Mouse (Mus musculus): ENCODE measurements around the gene Retn. TPM values are rescaled to one million over a fixed set of nuclear protein-coding genes. Genes with fewer than 3 reads are reported as not detected.

Retn gene
- polyA plus RNA-seq (2016; fragmentation: Nextera tagmentation; extraction: Ambion mirVana), result 0.43 TPM in 1 of 2 replicates, not detected in the other

GRCm38 (mm10) chr8:3655526-3655925 lies at the start of gene Retn:
TSS of gene Retn (plus strand) at chr8:3655770.
- H3K9me3 ChIP-seq (replicated peaks), result no peaks in the 10 kb centered on the region
- ATAC-seq (ENCODE audit: low FRiP score), result no peak
- H3K27ac ChIP-seq, result no peak within 1 kb of the TSS
- no peak within 1 kb of the TSS for H3K9ac ChIP-seq
- H3K4me1 ChIP-seq, result peaks cover 7% of the 10 kb centered on the region
- H3K36me3 ChIP-seq, result no peaks in the 10 kb centered on the region
- no peaks in the 10 kb centered on the region for H3K27me3 ChIP-seq
- WGBS, result 69% methylated on average over 3 of the region's 3 CpGs
- H3K4me2 ChIP-seq (replicated peaks), result no peak within 1 kb of the TSS
- no peak within 1 kb of the TSS for H3K4me3 ChIP-seq

DNA sequence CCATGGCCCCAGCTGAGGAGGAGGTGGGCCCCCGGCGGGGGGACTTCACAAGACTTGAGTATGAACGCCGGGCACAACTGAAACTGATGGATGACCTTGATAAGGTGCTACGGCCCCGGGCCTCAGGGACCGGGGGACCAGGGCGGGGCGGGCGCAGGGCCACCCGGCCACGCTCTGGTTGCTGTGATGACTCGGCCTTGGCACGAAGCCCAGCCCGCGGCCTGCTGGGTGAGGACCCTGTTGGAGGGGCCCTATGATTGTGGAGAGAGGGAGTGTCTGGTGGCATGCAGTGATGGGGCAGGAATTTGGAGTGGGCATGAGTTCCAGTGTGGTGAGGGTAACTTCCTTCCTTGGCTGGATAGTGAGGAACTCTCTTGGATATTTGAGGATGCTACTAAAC lies 49.0 kb upstream of the Retn start:
- Histone ChIP-seq H3K27me3 (no peaks in the 10 kb centered on the region), H3K27ac (no peak overlapping the region), H3K4me2 (replicated peaks) (no peak overlapping the region), H3K36me3 (peaks cover 97% of the 10 kb centered on the region), H3K9ac (no peak overlapping the region), H3K4me3 (no peak overlapping the region), H3K4me1 (no peaks in the 10 kb centered on the region), H3K9me3 (replicated peaks) (no peaks in the 10 kb centered on the region)
- ATAC-seq (ENCODE audit: low FRiP score), result no peak
- 91% methylated on average over 16 of the region's 16 CpGs for WGBS

- H3K27ac ChIP-seq, result no peak overlapping the region
- 91% methylated on average over 7 of the region's 7 CpGs for WGBS
These were observed 47.7 kb upstream of the Retn start for GRCm38 (mm10) chr8:3607822-3608221.

DNA sequence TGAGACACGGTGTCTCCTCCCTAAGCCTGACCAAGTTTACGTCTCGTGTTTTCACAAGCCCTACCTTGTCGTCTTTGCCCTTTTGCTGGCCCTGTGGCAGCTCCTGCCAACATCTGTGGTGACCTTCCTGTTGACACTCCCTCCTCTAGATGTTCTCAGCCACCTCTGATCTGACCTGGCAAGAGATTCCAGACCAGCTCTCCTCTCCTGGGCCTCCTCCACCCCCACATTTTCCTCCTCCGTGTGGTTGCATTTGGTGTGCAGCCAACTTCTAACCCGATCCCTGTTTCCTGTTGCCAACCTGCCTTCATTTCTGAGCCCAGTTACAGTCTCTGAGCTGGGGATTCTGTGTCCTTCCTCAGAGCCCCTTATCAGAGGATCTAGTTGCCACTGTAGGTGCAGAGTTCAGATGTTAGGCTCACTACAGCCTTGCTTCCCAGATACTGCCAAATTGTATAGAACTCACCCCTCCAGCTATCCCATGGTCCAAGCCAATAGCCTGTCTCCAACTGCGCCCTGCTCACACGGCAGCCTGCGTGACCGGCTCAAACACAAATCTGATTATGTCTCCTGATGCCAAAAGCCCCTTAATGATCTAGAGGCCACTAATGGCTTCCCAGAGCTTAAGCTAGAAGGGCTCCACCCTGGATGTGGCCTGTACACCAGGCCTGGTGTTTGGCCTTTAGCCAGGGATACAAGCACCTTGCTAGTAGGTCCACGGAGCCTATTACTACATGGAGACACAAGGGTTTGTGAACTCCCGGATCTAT lies 46.3 kb upstream of the Retn start:
- no peak overlapping the region for H3K9ac ChIP-seq
- H3K27ac ChIP-seq, result no peak overlapping the region
- no peak for ATAC-seq (ENCODE audit: low FRiP score)
- peaks cover 97% of the 10 kb centered on the region for H3K36me3 ChIP-seq
- H3K4me1 ChIP-seq, result no peaks in the 10 kb centered on the region
- H3K9me3 ChIP-seq (replicated peaks), result no peaks in the 10 kb centered on the region
- WGBS, result 85% methylated on average over 12 of the region's 12 CpGs
- no peak overlapping the region for H3K4me3 ChIP-seq
- no peaks in the 10 kb centered on the region for H3K27me3 ChIP-seq
- no peak overlapping the region for H3K4me2 ChIP-seq (replicated peaks)

More at GRCm38 (mm10) chr8:3607822-3608221, 47.7 kb upstream of the Retn start:
- Histone ChIP-seq H3K4me3 (no peak overlapping the region), H3K36me3 (peaks cover 97% of the 10 kb centered on the region), H3K4me1 (no peaks in the 10 kb centered on the region), H3K9ac (no peak overlapping the region), H3K27me3 (no peaks in the 10 kb centered on the region), H3K9me3 (replicated peaks) (no peaks in the 10 kb centered on the region), H3K4me2 (replicated peaks) (no peak overlapping the region)
- ATAC-seq (ENCODE audit: low FRiP score), result no peak

- Histone ChIP-seq H3K9ac (no peak overlapping the region), H3K36me3 (peaks cover 98% of the 10 kb centered on the region), H3K4me1 (no peaks in the 10 kb centered on the region), H3K4me3 (no peak overlapping the region), H3K4me2 (replicated peaks) (no peak overlapping the region), H3K27ac (no peak overlapping the region), H3K27me3 (no peaks in the 10 kb centered on the region), H3K9me3 (replicated peaks) (no peaks in the 10 kb centered on the region)
- ATAC-seq (ENCODE audit: low FRiP score), result no peak
- 80% methylated on average over 6 of the region's 6 CpGs for WGBS
These were observed 45.8 kb upstream of the Retn start for GRCm38 (mm10) chr8:3609816-3610150.

DNA sequence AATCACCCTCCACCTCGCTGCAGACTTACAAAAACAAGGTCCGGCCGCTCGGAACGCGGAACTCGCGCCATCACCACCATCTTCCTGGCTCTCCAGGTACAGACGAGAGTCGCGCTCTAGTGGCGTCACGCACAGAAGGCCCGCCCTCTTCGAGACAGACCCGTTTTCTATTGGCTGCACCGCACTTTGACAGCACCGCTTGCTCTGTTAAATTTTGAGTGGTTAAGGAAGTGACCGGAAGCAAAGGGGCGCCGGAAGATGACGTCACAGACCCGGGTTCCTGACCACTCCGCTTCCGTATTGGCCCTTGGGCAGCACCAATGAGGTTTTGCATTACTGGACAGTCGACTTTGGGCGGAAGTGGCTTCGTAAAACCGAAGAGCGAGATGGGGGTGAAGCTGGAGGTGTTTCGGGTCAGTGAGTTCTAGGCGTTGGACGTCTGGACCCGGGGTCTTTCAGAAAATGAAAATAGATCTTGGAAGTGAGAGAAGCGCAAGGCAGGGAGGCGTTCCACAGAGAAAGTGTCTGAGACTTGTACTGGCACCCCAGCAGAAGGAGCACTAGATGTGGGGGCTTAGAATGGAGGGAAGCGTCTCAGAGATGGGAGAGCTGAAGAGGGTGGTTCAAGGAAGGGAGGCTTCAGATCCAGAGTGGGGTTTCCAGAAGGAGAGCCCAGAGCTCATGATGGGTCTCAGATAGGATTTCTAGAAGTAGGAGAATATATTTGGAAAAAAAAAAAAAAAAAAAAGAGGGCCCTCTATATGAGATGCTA lies 34.2 kb upstream of the Retn start, which contains the start of the genes Xab2 and Pet100:
Xab2 (minus strand) TSS at position 118 of the 772 bp plus-strand sequence.
Pet100 (plus strand) TSS at position 350 of the 772 bp plus-strand sequence.
- Histone ChIP-seq H3K27me3 (no peaks in the 10 kb centered on the region; the same call in 1 of the 2 replicates), H3K4me3 (peak within 1 kb of the TSS; percentile 88), H3K27ac (no peak within 1 kb of the TSS), H3K4me2 (replicated peaks) (peak within 1 kb of the TSS; percentile 73), H3K9ac (peak within 1 kb of the TSS; percentile 80), H3K9me3 (replicated peaks) (no peaks in the 10 kb centered on the region), H3K36me3 (peaks cover 20% of the 10 kb centered on the region), H3K4me1 (peaks cover 18% of the 10 kb centered on the region)
- ATAC-seq (ENCODE audit: low FRiP score), result peak; percentile 97
- under 1% methylated on average over 37 of the region's 37 CpGs for WGBS

GRCm38 (mm10) chr8:3622119-3622518 lies 33.5 kb upstream of the Retn start:
- Histone ChIP-seq H3K9ac (peak overlapping the region; percentile 59), H3K4me1 (peaks cover 18% of the 10 kb centered on the region), H3K36me3 (peaks cover 14% of the 10 kb centered on the region), H3K27ac (no peak overlapping the region), H3K4me3 (peak overlapping the region; percentile 88), H3K9me3 (replicated peaks) (no peaks in the 10 kb centered on the region), H3K4me2 (replicated peaks) (peak overlapping the region; percentile 64), H3K27me3 (no peaks in the 10 kb centered on the region; the same call in 1 of the 2 replicates)
- ATAC-seq (ENCODE audit: low FRiP score), result no peak
- 66% methylated on average over 8 of the region's 8 CpGs for WGBS

DNA sequence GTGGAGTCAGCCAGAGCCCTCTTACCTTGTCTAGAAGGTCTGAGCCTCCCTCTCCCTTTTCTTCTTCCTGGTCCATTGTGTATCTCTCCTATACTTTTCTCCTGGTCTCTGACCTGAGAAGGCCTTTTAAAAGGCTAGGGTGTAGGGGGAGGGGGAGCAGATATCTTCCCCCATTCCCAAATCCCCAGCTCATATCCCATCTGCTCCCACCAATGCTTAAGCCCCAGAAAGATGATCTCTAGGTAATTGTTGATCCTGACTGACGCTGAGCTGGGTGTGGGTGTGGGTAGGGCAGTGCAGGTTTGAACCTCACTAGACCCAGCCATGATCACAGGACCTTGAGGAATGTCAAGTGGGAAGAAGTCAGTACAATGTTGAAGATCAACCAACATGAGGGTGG lies 30.1 kb upstream of the Retn start, which contains the start of gene Pcp2:
Pcp2 (minus strand) TSS at position 101 of the 400 bp plus-strand sequence.
- Histone ChIP-seq H3K9ac (no peak within 1 kb of the TSS), H3K9me3 (replicated peaks) (no peaks in the 10 kb centered on the region), H3K4me2 (replicated peaks) (no peak within 1 kb of the TSS), H3K27ac (no peak within 1 kb of the TSS), H3K4me3 (no peak within 1 kb of the TSS), H3K36me3 (no peaks in the 10 kb centered on the region), H3K27me3 (peaks cover 16% of the 10 kb centered on the region), H3K4me1 (peaks cover 9% of the 10 kb centered on the region)
- no peak for ATAC-seq (ENCODE audit: low FRiP score)
- WGBS, result 76% methylated on average over 1 of the region's 1 CpGs

GRCm38 (mm10) chr8:3626971-3627370 lies 28.6 kb upstream of the Retn start:
- WGBS, result 62% methylated on average over 5 of the region's 5 CpGs

GRCm38 (mm10) chr8:3628014-3628413 lies 27.6 kb upstream of the Retn start:
- Histone ChIP-seq H3K36me3 (no peaks in the 10 kb centered on the region), H3K9ac (no peak overlapping the region), H3K9me3 (replicated peaks) (no peaks in the 10 kb centered on the region), H3K4me2 (replicated peaks) (no peak overlapping the region), H3K4me1 (peaks cover 7% of the 10 kb centered on the region; the same call in 1 of the 2 replicates), H3K4me3 (no peak overlapping the region), H3K27me3 (peaks cover 20% of the 10 kb centered on the region), H3K27ac (no peak overlapping the region)
- WGBS, result 26% methylated on average over 5 of the region's 5 CpGs
- ATAC-seq (ENCODE audit: low FRiP score), result no peak

More at GRCm38 (mm10) chr8:3626971-3627370, 28.6 kb upstream of the Retn start:
- no peaks in the 10 kb centered on the region for H3K9me3 ChIP-seq (replicated peaks)
- H3K27me3 ChIP-seq, result peaks cover 20% of the 10 kb centered on the region
- no peak overlapping the region for H3K4me3 ChIP-seq
- no peak for ATAC-seq (ENCODE audit: low FRiP score)
- no peak overlapping the region for H3K4me2 ChIP-seq (replicated peaks)
- no peak overlapping the region for H3K9ac ChIP-seq
- H3K4me1 ChIP-seq, result peaks cover 12% of the 10 kb centered on the region
- no peak overlapping the region for H3K27ac ChIP-seq
- H3K36me3 ChIP-seq, result no peaks in the 10 kb centered on the region

DNA sequence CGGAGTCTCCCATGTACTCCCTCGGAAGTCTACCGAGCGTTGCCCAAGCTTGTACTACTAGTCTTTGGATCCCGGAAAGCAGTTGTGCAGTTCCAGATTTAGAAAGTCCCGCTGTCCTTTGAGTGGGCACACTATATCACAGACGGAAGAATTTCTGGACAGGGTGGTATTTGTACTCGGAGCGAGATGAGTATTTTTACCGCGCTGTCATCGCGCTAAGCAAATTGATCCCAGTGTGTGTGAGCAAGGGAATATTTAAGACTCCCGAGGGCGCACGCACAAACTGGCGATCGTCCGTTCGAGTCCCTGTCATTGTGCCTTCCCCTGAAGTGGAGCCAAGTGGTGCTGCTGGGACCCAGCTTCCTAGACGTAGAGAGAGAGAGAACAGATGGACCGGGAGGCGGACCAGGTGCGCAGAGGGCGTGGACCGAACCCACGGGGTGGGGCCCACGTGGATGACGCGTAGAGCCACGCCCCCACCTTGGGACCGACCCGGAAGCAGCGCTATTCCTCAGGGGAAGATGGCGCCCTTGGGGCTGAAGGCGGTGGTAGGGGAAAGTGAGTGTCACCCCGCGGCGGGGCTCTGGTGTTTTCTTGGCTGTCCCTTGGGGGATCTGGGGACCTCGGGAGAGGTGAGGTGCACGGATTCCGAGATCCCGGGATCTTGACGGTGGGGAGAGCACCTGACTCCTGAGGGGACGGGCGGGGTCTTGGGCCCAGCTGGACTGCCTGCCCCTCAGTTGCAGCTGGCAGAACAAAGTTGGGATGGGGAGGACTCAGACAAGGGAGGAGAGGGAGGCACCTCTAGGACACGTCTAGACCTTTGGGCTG lies 24.7 kb upstream of the Retn start, which contains the start of gene Stxbp2:
Stxbp2 (plus strand) TSS at position 309 of the 831 bp plus-strand sequence.
- no peaks in the 10 kb centered on the region for H3K36me3 ChIP-seq
- no peak within 1 kb of the TSS for H3K27ac ChIP-seq
- H3K4me1 ChIP-seq, result peaks cover 7% of the 10 kb centered on the region; the same call in 1 of the 2 replicates
- H3K27me3 ChIP-seq, result peaks cover 20% of the 10 kb centered on the region
- ATAC-seq (ENCODE audit: low FRiP score), result peak; percentile 70
- H3K9ac ChIP-seq, result peak within 1 kb of the TSS; percentile 59
- peak within 1 kb of the TSS; percentile 47 for H3K4me3 ChIP-seq
- H3K9me3 ChIP-seq (replicated peaks), result no peaks in the 10 kb centered on the region
- H3K4me2 ChIP-seq (replicated peaks), result peak within 1 kb of the TSS; percentile 85
- 6% methylated on average over 47 of the region's 47 CpGs for WGBS

Data from hindbrain, embryonic 12.5 days (tissue).